Mouse (Mus musculus) kidney, embryonic 16.5 days (tissue): Measurements from ENCODE around the gene Tlx1. TPM values are rescaled to one million over a fixed set of nuclear protein-coding genes. Genes with fewer than 3 reads are reported as not detected.

Experiments
- polyA plus RNA-seq: library from polyadenylated mRNA; unstranded; fragments of >200 nt; fragmentation: Nextera tagmentation; extraction: Ambion mirVana; gene quantifications from 2 replicates; pipeline ENCODE4 v1.2.1, GENCODE M21; 2015

Gene Tlx1
- polyA plus RNA-seq, 1 experiment from 2014 or later = not detected

Other genes starting within 250 kb of the Tlx1 start
- 38.7 and 46.0 TPM in 2 replicates for gene Slf2, start 219.5 kb upstream of the Tlx1 start, polyA plus RNA-seq
- 6.5 and 7.0 TPM in 2 replicates for gene Sema4g, start 161.6 kb upstream of the Tlx1 start, polyA plus RNA-seq
- 28.4 and 31.5 TPM in 2 replicates for gene Twnk, start 145.0 kb upstream of the Tlx1 start, polyA plus RNA-seq
- 69.5 and 72.8 TPM in 2 replicates for gene Mrpl43, start 144.2 kb upstream of the Tlx1 start, polyA plus RNA-seq
- gene Lzts2, start 136.3 kb upstream of the Tlx1 start, polyA plus RNA-seq = 57.5 and 59.2 TPM in 2 replicates
- gene Pdzd7, start 105.0 kb upstream of the Tlx1 start, polyA plus RNA-seq = 0.82 and 0.89 TPM in 2 replicates
- gene Sfxn3, start 103.2 kb upstream of the Tlx1 start, polyA plus RNA-seq = 25.6 and 27.4 TPM in 2 replicates
- 14.6 and 18.4 TPM in 2 replicates for gene Kazald1, start 75.4 kb upstream of the Tlx1 start, polyA plus RNA-seq
- gene Lbx1, start 85.1 kb downstream of the Tlx1 start, polyA plus RNA-seq = not detected in 2 replicates
- gene Btrc, start 213.1 kb downstream of the Tlx1 start, polyA plus RNA-seq = 53.7 and 54.3 TPM in 2 replicates